9 mouse cellular contexts compared by ENCODE assay signal in the genomic region with DNA sequence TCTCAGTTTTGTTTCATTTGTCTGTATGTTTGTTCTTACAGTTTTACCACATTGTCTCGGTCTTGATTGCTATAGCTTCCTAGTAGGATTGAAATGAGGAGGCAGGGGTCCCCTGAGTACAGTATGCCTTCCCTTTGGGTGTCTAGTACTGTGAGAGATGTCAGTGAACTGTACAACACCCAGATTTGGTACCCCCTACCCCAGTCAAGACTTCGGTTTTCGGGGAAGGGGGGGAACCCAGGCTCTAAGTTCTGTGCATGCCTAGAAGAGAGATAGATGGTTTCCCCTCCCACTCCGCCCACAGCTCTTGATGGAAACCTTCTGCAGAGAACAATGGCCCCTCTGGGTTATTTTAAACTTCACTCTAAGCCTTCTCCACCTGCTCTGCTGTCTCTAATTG. TPM values are rescaled to one million over a fixed set of nuclear protein-coding genes. Genes with fewer than 3 reads are reported as not detected.
DNase-seq lines count a peak whose midpoint lies in the region; ATAC-seq and TF ChIP-seq lines count a peak whose summit lies in the region.
"Had no signal": no experiment of that assay in that cellular context is flagged by ENCODE, and none has a peak within 500 bp of the region (broad histone marks: within the 10 kb centered on the region; RNA-seq: fewer than 3 reads in every experiment).

A gene (plus strand): TSS at position 301 of the 400 bp plus-strand sequence.

- H3K9me3 ChIP-seq in CH12.LX (replicated peaks; ENCODE audit: low read length): no peaks in the 10 kb centered on the region
- H3K9me3 ChIP-seq: liver, embryonic 13.5 days had no signal

- no peaks in the 10 kb centered on the region for H3K36me3 ChIP-seq in kidney, adult 2 months (ENCODE audit: control insufficient read depth, insufficient read depth, low read length)
- H3K36me3 ChIP-seq in CH12.LX (replicated peaks in 1 of 2; ENCODE audit: control insufficient read depth in 1 of 2, insufficient read depth in 1 of 2, low read length in 1 of 2): peaks cover 0 to 21% of the 10 kb centered on the region in 2 experiments
- H3K36me3 ChIP-seq: liver, embryonic 13.5 days had no signal

- peak within 1 kb of the TSS; percentile 13; the same call in 1 of the 2 replicates for H3K27ac ChIP-seq in kidney, adult 2 months (ENCODE audit: insufficient read depth, low read depth, low read length)
- no peak within 1 kb of the TSS for H3K27ac ChIP-seq in CH12.LX (ENCODE audit: insufficient read depth, low read depth)
- H3K27ac ChIP-seq: liver, embryonic 13.5 days had no signal

- 64% methylated on average over 4 of the region's 4 CpGs for WGBS in kidney, adult 2 months

- H3K4me2 ChIP-seq in CH12.LX (ENCODE audit: insufficient read depth, low read depth, poor library complexity, severe bottlenecking): peak within 1 kb of the TSS; percentile 22; the same call in 1 of the 2 replicates

- H3K79me2 ChIP-seq in CH12.LX (replicated peaks; ENCODE audit: control insufficient read depth, extremely low read depth, insufficient read depth, poor library complexity, severe bottlenecking): peaks cover 31% of the 10 kb centered on the region

- TF ChIP-seq POLR2A in kidney, adult 2 months (IDR thresholded peaks at IDR 0.05; ENCODE audit: low read depth, low read length): no peak
- TF ChIP-seq POLR2A in CH12.LX (IDR thresholded peaks at IDR 0.05; ENCODE audit: low read depth, low read length): no peak

- DNase-seq in kidney, adult 2 months: no peak
- DNase-seq in kidney, adult 18-20 months: no peak
- DNase-seq in CH12.LX (ENCODE audit: extremely low read depth): no peak
- no peak for DNase-seq in left cerebral cortex, adult 8-10 months (ENCODE audit: low spot score in 2 of 2)
- no peak for DNase-seq in retina, postnatal 1 day
- no peak for DNase-seq in right cerebral cortex, postnatal 14 days
- DNase-seq: cerebellum, postnatal 14 days; liver, embryonic 13.5 days had no signal

- TF ChIP-seq RAD21 in CH12.LX (IDR thresholded peaks at IDR 0.05; ENCODE audit: low read depth, low read length): no peak

- no peak for ATAC-seq in CD4-positive, CD25-positive, alpha-beta regulatory T cell, adult 4 months

- H3K4me3 ChIP-seq in kidney, adult 2 months (ENCODE audit: insufficient read depth, low read depth, low read length): no peak within 1 kb of the TSS
- no peak within 1 kb of the TSS for H3K4me3 ChIP-seq in CH12.LX (replicated peaks in 1 of 3; ENCODE audit: low read depth in 2 of 3, low read length in 2 of 3, poor library complexity in 1 of 3)
- H3K4me3 ChIP-seq: liver, embryonic 13.5 days had no signal

- peaks cover 6% of the 10 kb centered on the region; the same call in 1 of the 2 replicates for H3K4me1 ChIP-seq in kidney, adult 2 months (ENCODE audit: control insufficient read depth, insufficient read depth, low read length)
- peaks cover 7 to 23% of the 10 kb centered on the region in 2 experiments for H3K4me1 ChIP-seq in CH12.LX (ENCODE audit: control insufficient read depth in 1 of 2, insufficient read depth in 2 of 2)

- in situ Hi-C loops in CH12.LX (cut with MboI; ENCODE audit: low pct_ligation_motif_present, low pct_unique_long_range_greater_than_20kb, low sequenced_read_pairs): loop anchor here (5.0 to 10.0 kb wide), 2 partner anchors 50 to 67 kb away; no protein-coding TSS in a partner anchor

- H3K9ac ChIP-seq in CH12.LX (ENCODE audit: insufficient read depth, low read depth): peak within 1 kb of the TSS; percentile 12; the same call in 1 of the 2 replicates
- H3K9ac ChIP-seq: liver, embryonic 13.5 days had no signal

- no peak for TF ChIP-seq EP300 in CH12.LX (IDR thresholded peaks at IDR 0.05; ENCODE audit: low read length)

- no peak for TF ChIP-seq CTCF in kidney, adult 2 months (conservative IDR thresholded peaks at IDR 0.05; ENCODE audit: insufficient read depth, insufficient read length, low read depth, low read length)
- no peak for TF ChIP-seq CTCF in CH12.LX (conservative IDR thresholded peaks at IDR 0.05 in 1 of 2, IDR thresholded peaks at IDR 0.05 in 1 of 2; ENCODE audit: low read depth in 2 of 2, low read length in 2 of 2)

- dilution Hi-C loops in CH12.LX (cut with MboI; ENCODE audit: extremely low pct_ligation_motif_present, extremely low pct_unique_long_range_greater_than_20kb, low sequenced_read_pairs): no loop called here

- H3K27me3 ChIP-seq in kidney, adult 2 months (replicated peaks; ENCODE audit: control insufficient read depth, insufficient read depth, low read length): no peaks in the 10 kb centered on the region
- no peaks in the 10 kb centered on the region for H3K27me3 ChIP-seq in CH12.LX (replicated peaks)

TF ChIP-seq in CH12.LX, 34 proteins besides CTCF, POLR2A, EP300 and RAD21:
- TF ChIP-seq SIN3A (IDR thresholded peaks at IDR 0.05; ENCODE audit: low read length): no peak
- TF ChIP-seq NRF1 (IDR thresholded peaks at IDR 0.05; ENCODE audit: low read depth, low read length): no peak
- TF ChIP-seq E2F4 (IDR thresholded peaks at IDR 0.05; ENCODE audit: insufficient replicate concordance, low read depth, low read length): no peak
- no peak for TF ChIP-seq JUN (IDR thresholded peaks at IDR 0.05; ENCODE audit: insufficient read depth, low read depth, low read length)
- no peak for TF ChIP-seq POLR2AphosphoS2 (IDR thresholded peaks at IDR 0.05; ENCODE audit: low read depth, low read length)
- no peak for TF ChIP-seq MAFK (IDR thresholded peaks at IDR 0.05; ENCODE audit: insufficient replicate concordance, low read length)
- no peak for TF ChIP-seq ETS1 (conservative IDR thresholded peaks at IDR 0.05; ENCODE audit: low read depth, low read length)
- TF ChIP-seq UBTF (IDR thresholded peaks at IDR 0.05; ENCODE audit: low read depth, low read length): no peak
- no peak for TF ChIP-seq JUND (conservative IDR thresholded peaks at IDR 0.05; ENCODE audit: low read depth, low read length)
- no peak for TF ChIP-seq NELFE (IDR thresholded peaks at IDR 0.05; ENCODE audit: low read depth, low read length)
- no peak for TF ChIP-seq PAX5 (IDR thresholded peaks at IDR 0.05; ENCODE audit: low read length)
- TF ChIP-seq ZNF384 (IDR thresholded peaks at IDR 0.05; ENCODE audit: low read depth, low read length): no peak
- TF ChIP-seq CHD2 (IDR thresholded peaks at IDR 0.05; ENCODE audit: low read length): no peak
- TF ChIP-seq MYC (IDR thresholded peaks at IDR 0.05; ENCODE audit: low read depth, low read length): no peak
- no peak for TF ChIP-seq ZMIZ1 (IDR thresholded peaks at IDR 0.05; ENCODE audit: low read depth, low read length)

RNA-seq across cellular contexts. Expression of the gene that starts here (rescaled TPM):
- polyA plus RNA-seq in kidney, adult 2 months (2012; rRNA removed): 20.1 and 22.2 TPM in 2 replicates
- 100 to 1,000 TPM; 121 to 150 TPM for polyA plus RNA-seq in CD4-positive, CD25-positive, alpha-beta regulatory T cell, adult 4 months (2017; shearing (Covaris generic))
- total RNA-seq in CH12.LX (2012; rRNA removed) (49.3 and 52.0 TPM in 2 replicates), CH12.LX (2014; rRNA removed) (28.9 and 37.7 TPM in 2 replicates)
- polyA plus RNA-seq in CH12.LX (2012; ENCODE audit: insufficient read length, low read depth): 49.4 and 55.7 TPM in 2 replicates
- total RNA-seq in left cerebral cortex, adult 8-10 months (2022): 100 to 1,000 TPM; 130 to 163 (median 146) TPM
